Mouse (Mus musculus) kidney, postnatal 0 days (tissue): ENCODE measurements at regions not wholly inside any gene's neighbourhood (a gene's known extent, or its start where the extent isn't known, plus 50 kb on each side); places are given as distances from the start of the nearest gene placed in this dataset.

Experiments used
- ATAC-seq: fragments of 200-750 bp; cut with Nextera tagmentation; replicated peaks from 2 replicates; pipeline ENCODE4 v1.8.0; 2017; ENCODE audit warnings: low read depth, moderate number of reproducible peaks, moderate TSS enrichment, moderate library complexity; ENCODE audit not compliant: low FRiP score
- DNase-seq: peaks from one replicate; pipeline ENCODE4 v3.0.0-alpha.2; 2016; ENCODE audit warnings: low spot score
- H3K27ac ChIP-seq: fragments of 300-500 bp; sonication (generic); 2 replicates; pipeline ENCODE4 v1.5.1; 2014; ENCODE audit warnings: mild to moderate bottlenecking
- H3K27me3 ChIP-seq: fragments of 300-500 bp; sonication (generic); 2 replicates; pipeline ENCODE4 v1.6.1; 2014; ENCODE audit warnings: low read length, mixed read lengths; ENCODE audit not compliant: insufficient read depth
- H3K36me3 ChIP-seq: fragments of 300-500 bp; sonication (generic); 2 replicates; pipeline ENCODE4 v1.6.1; 2014; ENCODE audit warnings: low read length, mixed read lengths; ENCODE audit not compliant: insufficient read depth
- H3K4me1 ChIP-seq: fragments of 300-500 bp; sonication (generic); replicated peaks from 2 replicates; pipeline ENCODE4 v1.6.1; 2014; ENCODE audit warnings: antibody characterized with exemption, low read length, mixed read lengths; ENCODE audit not compliant: insufficient read depth
- H3K4me2 ChIP-seq: fragments of 300-500 bp; sonication (generic); 2 replicates; pipeline ENCODE4 v1.6.1; 2014; ENCODE audit warnings: mild to moderate bottlenecking, low read length, moderate library complexity, mixed read lengths
- H3K4me3 ChIP-seq: fragments of 300-500 bp; sonication (generic); replicated peaks from 2 replicates; pipeline ENCODE4 v1.5.1; 2014; ENCODE audit warnings: low read depth, low read length
- H3K9ac ChIP-seq: fragments of 300-500 bp; sonication (generic); 2 replicates; pipeline ENCODE4 v1.6.1; 2014; ENCODE audit warnings: low read depth, low read length
- H3K9me3 ChIP-seq: fragments of 300-500 bp; sonication (generic); replicated peaks from 2 replicates; pipeline ENCODE4 v1.6.1; 2016; ENCODE audit warnings: low read length, inconsistent platforms, mixed read lengths
- CTCF ChIP-seq: IDR thresholded peaks from 2 replicates; pipeline ENCODE4 v1.5.1; 2016; ENCODE audit warnings: antibody characterized with exemption, low read depth, mild to moderate bottlenecking, moderate library complexity
- whole genome bisulfite sequencing: fragments of 180-500 bp; shearing (Covaris S2); extraction: QIAGEN DNeasy Blood & Tissue Kit; methylation state at CpG from one replicate; pipeline ENCODE4 v1.1.7; 2014; 5-methylcytosine and 5-hydroxymethylcytosine counted together

DNA sequence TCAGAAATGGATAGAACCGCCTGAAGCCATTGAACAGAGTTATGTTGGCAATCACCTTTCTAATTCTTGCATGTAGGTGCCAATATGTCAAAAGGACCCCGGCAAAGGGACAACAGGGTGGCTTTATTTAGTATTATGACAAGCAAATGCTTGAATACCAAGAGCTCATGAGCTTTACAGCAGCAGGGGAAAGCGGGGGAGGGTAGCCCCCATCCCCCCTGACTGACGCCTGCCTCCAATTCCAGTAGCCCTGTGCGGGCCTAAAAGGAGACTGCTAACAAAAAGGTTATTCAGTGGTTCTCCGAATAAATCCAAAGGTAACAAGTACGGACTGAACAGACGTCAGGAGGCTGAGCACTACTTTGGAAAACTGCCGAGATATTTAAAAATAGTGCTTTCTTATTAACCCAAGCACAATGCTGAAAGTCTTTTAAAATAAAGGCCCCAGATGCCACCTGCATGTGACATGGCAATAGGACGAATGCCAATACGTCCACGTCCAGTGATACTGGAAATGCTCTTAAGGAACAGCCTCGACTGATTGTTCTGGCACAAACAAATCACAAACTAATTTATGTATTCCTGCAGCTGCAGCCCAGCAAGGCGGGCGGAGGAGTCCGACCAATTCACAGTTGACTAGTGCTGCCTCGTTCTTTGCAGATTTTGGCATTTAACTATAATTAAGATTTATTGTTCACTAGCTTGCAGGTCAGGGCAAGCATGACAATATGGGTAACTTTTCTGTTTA lies 771.7 kb upstream of the Car8 start:
- no peak overlapping the region for H3K4me3 ChIP-seq
- H3K4me2 ChIP-seq, result peak overlapping the region; percentile 38
- no peaks in the 10 kb centered on the region for H3K9me3 ChIP-seq
- peaks cover 4% of the 10 kb centered on the region for H3K4me1 ChIP-seq
- WGBS, result 24% methylated on average over 17 of the region's 17 CpGs
- ATAC-seq (no peak), DNase-seq (peak; percentile 79)
- H3K27me3 ChIP-seq, result no peaks in the 10 kb centered on the region
- TF ChIP-seq CTCF, result no peak
- H3K9ac ChIP-seq, result no peak overlapping the region
- H3K27ac ChIP-seq, result no peak overlapping the region
- no peaks in the 10 kb centered on the region for H3K36me3 ChIP-seq

GRCm38 (mm10) chr4:9009656-9010055 lies 770.8 kb upstream of the Car8 start:
- H3K27me3 ChIP-seq, result no peaks in the 10 kb centered on the region
- H3K9me3 ChIP-seq, result no peaks in the 10 kb centered on the region
- no peak overlapping the region for H3K4me2 ChIP-seq
- DNase-seq (no peak), ATAC-seq (no peak)
- H3K4me3 ChIP-seq, result no peak overlapping the region
- peaks cover 4% of the 10 kb centered on the region for H3K4me1 ChIP-seq
- WGBS, result 37% methylated on average over 4 of the region's 4 CpGs
- no peaks in the 10 kb centered on the region for H3K36me3 ChIP-seq
- H3K9ac ChIP-seq, result no peak overlapping the region
- no peak for TF ChIP-seq CTCF
- no peak overlapping the region for H3K27ac ChIP-seq

- Histone ChIP-seq H3K27me3 (no peaks in the 10 kb centered on the region), H3K4me2 (no peak overlapping the region), H3K9ac (no peak overlapping the region), H3K9me3 (no peaks in the 10 kb centered on the region), H3K4me1 (no peaks in the 10 kb centered on the region; the same call in 1 of the 2 replicates), H3K4me3 (no peak overlapping the region), H3K36me3 (no peaks in the 10 kb centered on the region), H3K27ac (no peak overlapping the region)
- DNase-seq (no peak), ATAC-seq (no peak)
- TF ChIP-seq CTCF, result no peak
- 24% methylated on average over 8 of the region's 8 CpGs for WGBS
Observed at GRCm38 (mm10) chr4:9005938-9006626, 767.2 kb upstream of the Car8 start.

DNA sequence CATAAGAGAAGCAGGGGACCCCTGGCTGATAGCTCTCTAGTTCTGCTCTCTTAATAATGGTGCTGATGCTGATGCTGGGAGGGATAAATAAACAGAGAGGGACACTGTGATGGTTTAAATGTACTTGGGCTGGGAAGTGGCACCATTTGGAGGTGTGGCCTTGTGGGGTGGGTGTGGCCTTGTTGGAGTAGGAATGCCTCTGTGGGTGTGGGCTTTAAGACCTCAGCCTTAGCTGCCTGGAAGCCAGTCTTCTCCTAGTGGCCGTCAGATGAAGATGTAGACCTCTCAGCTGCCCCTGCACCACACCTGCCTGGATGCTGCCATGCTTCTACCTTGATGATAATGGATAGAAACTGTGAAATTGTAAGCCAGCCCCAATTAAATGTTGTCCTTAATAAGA lies 765.0 kb upstream of the Car8 start:
- DNase-seq, result no peak
- H3K36me3 ChIP-seq, result no peaks in the 10 kb centered on the region
- TF ChIP-seq CTCF, result no peak
- no peak overlapping the region for H3K4me3 ChIP-seq
- ATAC-seq, result no peak
- H3K27ac ChIP-seq, result no peak overlapping the region
- H3K4me1 ChIP-seq, result no peaks in the 10 kb centered on the region
- H3K27me3 ChIP-seq, result no peaks in the 10 kb centered on the region
- no peaks in the 10 kb centered on the region for H3K9me3 ChIP-seq
- WGBS, result 84% methylated on average over 1 of the region's 1 CpGs
- H3K4me2 ChIP-seq, result no peak overlapping the region
- no peak overlapping the region for H3K9ac ChIP-seq

GRCm38 (mm10) chr4:9002380-9002779 lies 763.5 kb upstream of the Car8 start:
- ATAC-seq, result no peak
- H3K4me3 ChIP-seq, result no peak overlapping the region
- H3K4me2 ChIP-seq, result no peak overlapping the region
- no peaks in the 10 kb centered on the region for H3K9me3 ChIP-seq
- no peaks in the 10 kb centered on the region for H3K4me1 ChIP-seq
- DNase-seq, result no peak
- 87% methylated on average over 6 of the region's 6 CpGs for WGBS
- H3K27ac ChIP-seq, result no peak overlapping the region
- no peak for TF ChIP-seq CTCF
- no peaks in the 10 kb centered on the region for H3K36me3 ChIP-seq
- no peak overlapping the region for H3K9ac ChIP-seq
- H3K27me3 ChIP-seq, result no peaks in the 10 kb centered on the region

DNA sequence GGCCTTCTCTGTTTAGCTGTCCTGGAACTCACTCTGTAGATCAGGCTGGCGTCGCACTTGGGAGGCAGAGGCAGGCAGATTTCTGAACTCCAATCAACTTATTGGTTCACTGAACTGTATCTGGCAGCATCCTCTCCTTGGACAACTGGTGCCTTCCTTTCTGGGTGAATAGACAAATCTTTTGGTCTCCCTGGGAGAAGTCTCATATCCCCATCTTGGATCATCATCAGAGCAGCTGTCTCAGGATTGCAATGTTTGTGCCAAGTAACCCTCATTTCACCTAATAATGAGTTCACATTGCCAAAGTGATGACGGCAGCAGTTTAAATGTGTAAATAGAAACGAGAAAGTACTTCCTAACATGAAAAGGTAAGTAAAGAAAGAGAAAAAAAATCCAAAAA lies 759.8 kb upstream of the Car8 start:
- Histone ChIP-seq H3K4me1 (no peaks in the 10 kb centered on the region), H3K36me3 (no peaks in the 10 kb centered on the region), H3K4me3 (no peak overlapping the region), H3K9me3 (no peaks in the 10 kb centered on the region), H3K4me2 (no peak overlapping the region), H3K27ac (no peak overlapping the region), H3K9ac (no peak overlapping the region), H3K27me3 (no peaks in the 10 kb centered on the region)
- DNase-seq (no peak), ATAC-seq (no peak)
- TF ChIP-seq CTCF, result no peak
- 85% methylated on average over 4 of the region's 4 CpGs for WGBS
